Mouse (Mus musculus): ENCODE measurements around the gene Mbd3.

DNA sequence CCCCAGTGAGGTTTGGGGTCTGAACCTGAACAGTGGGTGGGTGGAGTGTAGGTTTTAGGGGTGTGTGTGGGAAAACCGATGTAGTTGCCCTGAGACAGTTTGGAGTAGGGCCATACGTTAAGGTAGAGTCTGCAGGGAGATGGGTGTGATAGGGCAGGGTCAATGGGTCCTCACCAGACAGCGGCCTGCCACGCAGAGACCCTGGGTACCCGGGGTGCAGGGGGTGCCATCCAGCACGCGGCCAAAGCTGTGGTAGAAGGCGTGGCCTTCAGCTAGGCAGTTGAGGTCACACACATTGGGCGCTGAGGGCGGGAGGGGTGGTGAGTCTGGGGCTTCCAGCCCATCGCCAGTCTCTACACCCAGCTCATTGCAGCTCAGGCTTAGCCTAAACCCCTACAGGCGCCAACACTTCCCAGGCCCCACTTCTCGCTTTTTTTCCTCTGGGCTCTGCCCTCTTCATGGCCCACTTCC, 55.9 kb downstream of the Mbd3 start:
- TF ChIP-seq POLR2A (IDR thresholded peaks at IDR 0.05; ENCODE audit: extremely low read depth, insufficient read depth, low read length), result no peak
- TF ChIP-seq CTCF (IDR thresholded peaks at IDR 0.05; ENCODE audit: low read depth, low read length), result no peak

Data from liver, adult 2 months (tissue).